Mouse (Mus musculus): ENCODE results near the gene Slc24a3. TPM values are rescaled to one million over a fixed set of nuclear protein-coding genes. Genes with fewer than 3 reads are reported as not detected.

The Slc24a3 gene
- total and polyA plus RNA-seq, 3 experiments: not detected

GRCm38 (mm10) chr2:145429982-145430381, 262.4 kb downstream of the Slc24a3 start:
- TF ChIP-seq CTCF (IDR thresholded peaks at IDR 0.05 in 2 of 3, conservative IDR thresholded peaks at IDR 0.05 in 1 of 3; ENCODE audit: control insufficient read depth in 1 of 3, insufficient read depth in 1 of 3, low read depth in 2 of 3, low read length in 3 of 3, poor library complexity in 1 of 3, severe bottlenecking in 1 of 3) (no peak), POLR2AphosphoS2 (IDR thresholded peaks at IDR 0.05; ENCODE audit: low read length) (no peak), HCFC1 (IDR thresholded peaks at IDR 0.05; ENCODE audit: low read depth, low read length) (no peak), JUND (IDR thresholded peaks at IDR 0.05; ENCODE audit: low read depth, low read length) (no peak), MAX (IDR thresholded peaks at IDR 0.05; ENCODE audit: low read length) (no peak), TAL1 (IDR thresholded peaks at IDR 0.05; ENCODE audit: low read length) (no peak), TCF12 (IDR thresholded peaks at IDR 0.05; ENCODE audit: low read depth, low read length) (no peak), SIN3A (IDR thresholded peaks at IDR 0.05; ENCODE audit: low read length) (no peak), ELF1 (IDR thresholded peaks at IDR 0.05; ENCODE audit: low read depth, low read length) (no peak), ETS1 (IDR thresholded peaks at IDR 0.05; ENCODE audit: low read depth, low read length) (no peak), GABPA (IDR thresholded peaks at IDR 0.05; ENCODE audit: low read depth, low read length) (no peak), ZMIZ1 (IDR thresholded peaks at IDR 0.05; ENCODE audit: low read depth, low read length) (no peak), EP300 (IDR thresholded peaks at IDR 0.05; ENCODE audit: low read depth in 1 of 2, low read length in 2 of 2) (no peak), MYB (IDR thresholded peaks at IDR 0.05; ENCODE audit: low read depth, low read length) (no peak), KAT2A (conservative IDR thresholded peaks at IDR 0.05; ENCODE audit: low read depth, low read length) (no peak), TBP (IDR thresholded peaks at IDR 0.05; ENCODE audit: low read depth, low read length) (no peak), POLR2AphosphoS5 (IDR thresholded peaks at IDR 0.05; ENCODE audit: borderline replicate concordance, low read depth, low read length) (no peak), RAD21 (IDR thresholded peaks at IDR 0.05; ENCODE audit: low read depth, low read length) (no peak), NRF1 (IDR thresholded peaks at IDR 0.05; ENCODE audit: insufficient read depth, low read depth, low read length, poor library complexity, severe bottlenecking) (no peak)
- no peaks in the 10 kb centered on the region for H3K27me3 ChIP-seq (ENCODE audit: control insufficient read depth in 1 of 2, insufficient read depth in 2 of 2, low read length in 2 of 2)
- DNase-seq (ENCODE audit: low read depth, low spot score): no peak
- no peak overlapping the region for H3K4me3 ChIP-seq (ENCODE audit: control insufficient read depth in 1 of 2, insufficient read depth in 1 of 2, low read depth in 2 of 2, low read length in 2 of 2)
- no peaks in the 10 kb centered on the region for H3K36me3 ChIP-seq (ENCODE audit: control insufficient read depth in 1 of 2, insufficient read depth in 2 of 2, low read length in 2 of 2)
- H3K79me2 ChIP-seq (ENCODE audit: control insufficient read depth, insufficient read depth, low read length, poor library complexity): no peaks in the 10 kb centered on the region
- no peak overlapping the region for H3K9ac ChIP-seq (ENCODE audit: control insufficient read depth, low read depth, low read length, poor library complexity, severe bottlenecking)
- H3K4me1 ChIP-seq (ENCODE audit: control insufficient read depth in 1 of 2, insufficient read depth in 2 of 2, low read length in 2 of 2): no peaks in the 10 kb centered on the region
- no peaks in the 10 kb centered on the region for H3K9me3 ChIP-seq (replicated peaks; ENCODE audit: insufficient read depth, low read length)
- no peak overlapping the region for H3K27ac ChIP-seq (ENCODE audit: control insufficient read depth, low read depth, low read length)

DNA sequence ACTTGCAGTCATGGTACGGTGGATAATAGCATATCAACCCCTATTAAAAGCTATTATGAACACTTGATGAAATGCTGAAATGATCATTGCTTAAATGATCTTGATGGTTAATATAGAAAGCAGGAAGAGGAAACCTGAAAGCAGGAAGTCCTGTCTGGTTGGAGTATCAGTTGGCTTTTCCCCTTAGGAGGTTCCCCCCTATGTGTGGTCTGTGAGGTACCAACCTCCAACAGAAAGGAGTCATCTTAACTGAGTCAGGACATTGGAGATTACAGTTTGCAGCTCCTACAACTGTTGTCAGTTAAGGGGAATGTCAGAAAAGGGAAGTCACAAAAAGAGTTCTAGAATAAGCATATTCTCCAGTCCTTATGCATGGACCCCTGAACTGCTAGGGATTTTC, 266.5 kb downstream of the Slc24a3 start:
- Histone ChIP-seq H3K27me3 (ENCODE audit: control insufficient read depth in 1 of 2, insufficient read depth in 2 of 2, low read length in 2 of 2) (no peaks in the 10 kb centered on the region), H3K4me3 (ENCODE audit: control insufficient read depth in 1 of 2, insufficient read depth in 1 of 2, low read depth in 2 of 2, low read length in 2 of 2) (no peak overlapping the region), H3K9me3 (replicated peaks; ENCODE audit: insufficient read depth, low read length) (no peaks in the 10 kb centered on the region), H3K27ac (ENCODE audit: control insufficient read depth, low read depth, low read length) (no peak overlapping the region), H3K4me1 (ENCODE audit: control insufficient read depth in 1 of 2, insufficient read depth in 2 of 2, low read length in 2 of 2) (no peaks in the 10 kb centered on the region), H3K79me2 (ENCODE audit: control insufficient read depth, insufficient read depth, low read length, poor library complexity) (no peaks in the 10 kb centered on the region), H3K9ac (ENCODE audit: control insufficient read depth, low read depth, low read length, poor library complexity, severe bottlenecking) (no peak overlapping the region), H3K36me3 (ENCODE audit: control insufficient read depth in 1 of 2, insufficient read depth in 2 of 2, low read length in 2 of 2) (no peaks in the 10 kb centered on the region)
- TF ChIP-seq ETS1 (IDR thresholded peaks at IDR 0.05; ENCODE audit: low read depth, low read length) (no peak), TCF12 (IDR thresholded peaks at IDR 0.05; ENCODE audit: low read depth, low read length) (no peak), ZKSCAN1 (IDR thresholded peaks at IDR 0.05; ENCODE audit: low read depth, low read length) (no peak), CHD2 (IDR thresholded peaks at IDR 0.05; ENCODE audit: low read length) (no peak), SIN3A (IDR thresholded peaks at IDR 0.05; ENCODE audit: low read length) (no peak), MYC (IDR thresholded peaks at IDR 0.05; ENCODE audit: low read depth, low read length) (no peak)
- no peak for DNase-seq (ENCODE audit: low read depth, low spot score)
